Mouse (Mus musculus): ENCODE measurements around the gene Odf2.

Gene Odf2

DNA sequence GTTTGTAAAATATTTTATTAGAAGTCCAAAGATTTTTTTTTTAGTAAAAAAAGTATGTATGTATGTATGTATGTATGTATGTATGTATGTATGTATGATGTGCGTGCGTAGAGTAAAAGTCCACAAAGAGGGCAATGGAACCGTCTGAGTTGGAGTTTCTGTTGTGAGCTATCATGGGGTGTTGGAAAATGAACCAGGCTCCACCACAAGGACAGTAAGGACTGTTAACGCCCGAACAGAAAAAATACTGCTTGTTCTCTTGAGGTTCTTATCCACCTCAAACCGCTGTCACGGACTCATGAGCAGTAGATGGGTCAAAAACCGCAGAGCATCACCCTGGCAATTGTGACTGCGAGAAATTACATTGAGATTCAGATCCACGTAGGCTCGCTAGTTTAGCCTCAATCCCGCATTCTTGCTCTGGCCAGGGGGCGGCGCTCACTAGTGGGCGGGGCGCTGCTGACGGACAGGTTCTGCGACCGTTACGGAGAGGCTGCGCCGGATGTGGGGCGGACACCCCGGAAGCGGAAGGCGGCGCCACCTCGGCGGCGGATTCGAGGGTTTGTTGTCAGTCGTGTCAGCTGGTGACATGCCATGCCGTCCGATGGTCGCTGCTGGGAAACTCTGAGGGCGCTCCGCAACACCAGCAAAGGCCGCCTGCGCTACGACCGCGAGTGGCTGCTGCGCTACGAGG, 46.0 kb downstream of the Odf2 start, which contains the start of gene Gle1:
Gle1 (plus strand) TSS at position 521 of the 694 bp plus-strand sequence.
- in situ Hi-C loops (cut with MboI) = no loop called here

DNA sequence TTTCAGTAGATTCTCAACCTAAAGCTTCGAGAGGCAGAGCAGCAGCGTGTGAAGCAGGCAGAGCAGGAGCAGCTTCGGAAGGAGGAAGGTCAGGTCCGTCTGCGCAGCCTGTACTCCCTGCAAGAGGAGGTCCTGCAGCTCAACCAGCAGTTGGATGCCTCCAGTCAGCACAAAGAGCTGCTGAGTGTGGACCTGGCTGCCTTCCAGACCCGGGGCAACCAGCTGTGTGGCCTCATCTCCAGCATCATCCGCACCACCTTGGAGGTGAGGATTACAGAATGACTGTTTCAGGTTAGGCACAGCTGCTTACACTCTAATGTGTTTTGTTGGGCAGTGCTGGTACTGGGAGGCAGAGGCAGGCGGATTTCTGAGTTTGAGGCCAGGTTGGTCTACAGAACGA, 51.1 kb downstream of the Odf2 start:
- in situ Hi-C loops (cut with MboI) = no loop called here

DNA sequence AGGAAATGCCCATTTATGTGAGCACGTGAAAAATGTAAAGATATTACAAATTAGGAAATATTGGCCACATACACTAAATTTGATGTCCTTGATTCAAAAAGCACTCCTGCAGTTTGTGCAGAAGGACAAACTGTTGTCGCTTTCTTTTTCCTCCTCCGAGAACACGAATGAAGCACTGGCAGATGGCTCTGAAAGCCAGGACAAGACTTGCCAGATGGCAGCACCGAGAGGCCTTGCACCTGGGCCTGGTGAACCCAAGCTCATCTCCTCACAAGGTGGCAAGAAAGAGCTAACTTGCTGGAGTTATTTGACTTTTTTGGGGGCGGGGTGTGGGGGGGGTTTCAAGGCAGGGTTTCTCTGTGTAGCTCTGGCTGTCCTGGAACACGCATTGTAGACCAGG, 51.8 kb downstream of the Odf2 start:
- in situ Hi-C loops (cut with MboI) = no loop called here

DNA sequence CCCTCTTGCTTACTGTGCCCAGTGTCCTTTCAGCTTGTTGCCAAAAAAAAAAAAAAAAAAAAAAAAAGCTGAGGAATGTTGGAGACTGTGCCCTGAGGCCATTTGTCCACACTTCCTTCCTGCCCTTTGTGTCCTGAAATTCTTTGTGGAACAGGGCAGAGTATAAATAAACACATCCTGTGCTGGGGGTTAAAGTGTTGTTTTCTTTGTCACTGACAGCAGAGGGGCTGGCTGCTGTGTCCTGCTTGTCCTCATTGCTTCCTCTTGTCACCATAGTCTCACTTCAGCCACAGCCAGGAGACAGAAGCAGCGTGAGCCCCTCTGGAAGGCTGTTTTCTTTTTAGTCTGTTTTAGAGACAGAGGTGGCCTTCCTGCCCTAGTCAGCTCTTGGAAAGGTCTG, 55.7 kb downstream of the Odf2 start:
- in situ Hi-C loops (cut with MboI) = no loop called here

DNA sequence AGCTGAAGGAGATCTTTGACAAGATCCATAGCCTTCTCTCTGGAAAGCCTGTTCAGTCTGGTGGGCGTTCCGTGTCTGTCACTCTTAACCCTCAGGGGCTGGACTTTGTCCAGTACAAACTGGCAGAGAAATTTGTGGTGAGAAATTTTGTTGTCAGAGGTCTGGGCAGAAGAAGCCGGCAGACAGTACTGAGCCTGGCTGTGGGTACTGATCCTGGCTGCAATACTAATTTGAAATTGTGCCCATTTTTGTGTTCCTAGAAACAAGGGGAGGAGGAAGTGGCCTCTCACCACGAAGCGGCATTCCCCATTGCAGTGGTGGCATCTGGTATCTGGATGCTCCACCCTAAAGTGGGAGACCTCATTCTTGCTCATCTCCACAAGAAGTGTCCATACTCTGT, 59.9 kb downstream of the Odf2 start:
- in situ Hi-C loops (cut with MboI) = no loop called here

DNA sequence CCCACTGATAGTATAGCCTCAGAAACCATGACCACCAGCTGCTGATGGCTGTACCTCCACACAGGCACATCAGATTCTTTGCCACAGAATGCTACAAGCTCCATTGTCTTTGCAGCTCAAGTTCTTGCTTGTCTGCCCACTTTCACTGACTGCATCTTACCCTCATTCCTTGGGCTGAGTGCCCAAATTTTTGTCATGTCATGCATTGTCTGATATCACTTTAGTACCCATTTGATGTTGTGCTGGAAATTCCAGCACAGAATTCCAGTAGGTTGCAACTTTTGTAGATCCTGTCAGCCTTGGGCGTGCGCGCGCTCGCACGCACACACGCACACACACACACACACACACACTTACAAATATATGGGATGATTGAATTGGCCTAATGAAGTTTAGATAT, 72.2 kb downstream of the Odf2 start:
- in situ Hi-C loops (cut with MboI) = no loop called here

DNA sequence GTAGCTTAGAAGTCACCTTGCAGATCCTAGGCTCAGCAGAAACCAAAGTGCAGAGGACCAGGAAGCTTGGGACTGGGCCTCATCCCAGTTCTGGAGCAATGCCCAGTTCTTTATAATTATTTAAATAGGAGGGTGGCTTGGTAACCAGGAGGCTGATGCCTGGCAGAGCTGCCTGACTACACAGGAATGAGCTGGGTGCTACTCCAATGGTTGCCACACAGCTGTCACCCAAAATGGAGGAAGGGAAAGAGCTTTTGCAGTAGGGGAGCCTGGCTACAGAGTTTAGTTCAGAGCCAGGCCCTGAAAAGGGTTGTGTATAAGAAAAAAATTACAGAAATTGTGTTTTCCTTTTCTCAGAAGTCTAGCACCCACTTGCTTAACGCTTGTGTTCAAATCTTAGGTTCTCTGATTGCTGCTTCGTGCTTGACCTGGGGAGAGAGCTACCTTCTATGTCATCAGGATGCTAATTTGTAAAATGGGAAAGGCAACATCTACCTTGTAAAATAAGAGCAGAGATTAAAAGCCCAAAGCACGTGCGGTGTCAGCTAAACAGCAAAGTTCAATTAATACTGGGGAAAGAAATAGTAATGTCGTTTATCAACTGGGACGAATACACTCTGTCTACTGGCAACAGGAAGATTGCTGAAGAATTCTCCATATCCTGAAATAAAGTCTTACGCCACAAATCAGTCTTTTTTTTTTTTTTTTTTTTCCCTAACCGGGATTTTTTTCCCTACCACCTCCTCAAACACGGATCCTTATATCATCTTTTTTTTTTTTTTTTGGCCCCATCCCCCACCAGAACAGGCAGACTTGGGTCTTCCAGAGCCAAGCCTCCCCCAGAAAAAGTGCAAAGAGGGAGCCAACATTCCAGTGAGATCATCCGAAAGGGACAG, 75.6 kb downstream of the Odf2 start:
- in situ Hi-C loops (cut with MboI) = no loop called here

DNA sequence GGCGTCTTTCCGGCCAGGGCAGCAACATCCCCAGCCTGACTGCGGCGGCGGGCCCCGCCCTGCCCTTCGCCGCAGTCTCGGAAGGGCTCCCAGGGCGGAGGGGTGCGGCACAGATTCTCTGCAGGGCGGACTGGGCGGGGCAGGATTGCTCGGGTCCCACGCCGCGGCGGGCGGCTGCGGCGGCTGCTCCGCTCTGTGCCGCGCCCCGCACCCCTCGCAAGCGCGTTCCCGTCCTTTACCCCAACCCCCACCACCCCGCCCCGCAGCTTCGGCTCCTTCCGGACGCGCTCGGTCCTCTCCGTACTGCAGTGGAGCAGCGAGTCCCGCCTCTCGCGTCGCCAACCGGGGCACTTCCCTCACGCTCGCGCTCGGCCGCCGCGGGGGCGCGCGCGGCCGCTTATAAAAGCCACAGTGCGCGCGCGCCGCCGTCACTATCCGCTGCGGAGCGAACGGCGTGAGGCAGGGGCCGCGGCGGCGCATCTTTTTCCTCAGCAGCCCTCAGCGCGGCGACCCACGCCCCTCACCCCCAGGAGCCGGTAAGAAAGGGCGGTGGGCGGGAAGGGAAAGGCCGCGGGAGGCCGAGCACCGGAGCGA, 76.3 kb downstream of the Odf2 start, which contains the start of gene Sptan1:
Sptan1 (plus strand) TSS at position 311 of the 594 bp plus-strand sequence.
- in situ Hi-C loops (cut with MboI) = no loop called here

DNA sequence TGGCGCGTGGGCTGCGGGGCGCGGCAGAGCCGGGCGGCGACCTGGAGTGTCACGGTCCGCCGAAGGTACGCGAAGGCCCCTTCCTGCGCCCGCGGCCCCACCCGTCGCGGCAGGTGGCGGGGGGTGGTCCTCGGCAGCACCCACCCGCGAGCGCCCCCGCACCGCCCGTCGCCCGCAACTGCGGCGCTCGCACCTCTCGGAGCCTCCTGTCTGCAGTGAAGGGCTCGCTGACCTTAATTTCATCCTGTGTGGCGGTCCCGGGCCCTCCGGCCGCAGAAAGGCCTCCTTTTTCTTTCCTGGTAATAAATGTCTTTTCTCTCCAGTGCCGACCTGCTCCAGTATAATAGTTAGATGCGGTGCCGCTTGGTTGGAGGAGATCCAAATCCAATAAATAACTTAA, 76.9 kb downstream of the Odf2 start:
- in situ Hi-C loops (cut with MboI) = no loop called here

DNA sequence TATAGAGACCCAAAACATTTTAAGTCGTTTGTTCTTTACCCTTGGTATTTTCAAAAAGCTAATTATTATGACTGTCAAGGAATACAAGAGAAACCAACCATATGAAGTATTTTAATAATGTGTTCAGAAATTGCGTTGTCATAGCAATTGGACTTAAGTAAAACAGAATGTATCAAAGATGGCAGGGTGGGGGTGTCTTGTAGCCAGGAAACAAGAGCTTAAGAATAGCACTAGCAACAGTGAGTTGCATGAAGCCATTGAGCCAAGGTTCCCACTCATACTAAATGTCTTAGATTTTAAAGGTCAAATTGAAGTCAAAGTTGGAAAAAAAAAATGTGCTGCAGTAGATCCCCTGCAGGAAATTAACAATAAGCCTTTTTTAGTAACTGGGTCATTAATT, 77.8 kb downstream of the Odf2 start:
- in situ Hi-C loops (cut with MboI) = no loop called here

DNA sequence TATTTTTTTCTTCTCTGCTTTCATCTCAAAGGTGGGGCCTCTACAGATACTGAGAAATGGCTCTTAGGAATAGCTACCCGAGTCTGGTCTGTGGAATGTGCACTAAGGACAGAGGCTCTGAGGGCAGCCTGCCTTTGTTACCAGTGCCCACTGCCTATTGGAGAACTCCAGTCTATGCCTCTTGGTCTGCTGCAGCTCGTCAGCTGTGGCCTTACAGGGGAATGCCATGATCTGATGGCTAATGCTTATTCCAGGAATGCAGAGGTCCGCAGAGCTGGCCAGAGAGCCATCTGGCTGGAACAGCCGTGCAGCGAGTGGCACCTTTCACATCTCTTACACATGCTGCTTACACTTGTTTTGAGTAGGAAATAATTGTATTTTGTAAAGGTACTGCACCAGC, 78.7 kb downstream of the Odf2 start:
- in situ Hi-C loops (cut with MboI) = no loop called here

DNA sequence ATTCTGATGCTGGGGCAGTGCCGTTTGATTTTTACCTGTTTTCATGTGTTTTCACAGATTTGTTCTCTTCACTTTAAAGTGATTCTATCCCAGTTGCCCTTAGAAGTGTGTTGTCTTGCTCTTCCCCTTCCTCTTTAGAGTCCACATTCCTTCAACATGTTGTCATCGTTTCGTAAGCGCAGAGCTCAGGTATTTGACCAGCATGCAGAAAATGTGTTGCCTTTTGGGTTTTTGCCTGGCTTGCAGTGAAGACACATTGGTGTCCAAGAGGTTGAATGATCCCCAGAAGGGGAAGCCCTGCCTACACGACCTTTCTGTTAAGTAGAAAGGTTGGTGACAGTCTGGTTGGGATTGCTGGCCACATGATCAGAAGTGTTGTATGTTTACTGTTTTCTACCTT, 79.6 kb downstream of the Odf2 start:
- in situ Hi-C loops (cut with MboI) = no loop called here

DNA sequence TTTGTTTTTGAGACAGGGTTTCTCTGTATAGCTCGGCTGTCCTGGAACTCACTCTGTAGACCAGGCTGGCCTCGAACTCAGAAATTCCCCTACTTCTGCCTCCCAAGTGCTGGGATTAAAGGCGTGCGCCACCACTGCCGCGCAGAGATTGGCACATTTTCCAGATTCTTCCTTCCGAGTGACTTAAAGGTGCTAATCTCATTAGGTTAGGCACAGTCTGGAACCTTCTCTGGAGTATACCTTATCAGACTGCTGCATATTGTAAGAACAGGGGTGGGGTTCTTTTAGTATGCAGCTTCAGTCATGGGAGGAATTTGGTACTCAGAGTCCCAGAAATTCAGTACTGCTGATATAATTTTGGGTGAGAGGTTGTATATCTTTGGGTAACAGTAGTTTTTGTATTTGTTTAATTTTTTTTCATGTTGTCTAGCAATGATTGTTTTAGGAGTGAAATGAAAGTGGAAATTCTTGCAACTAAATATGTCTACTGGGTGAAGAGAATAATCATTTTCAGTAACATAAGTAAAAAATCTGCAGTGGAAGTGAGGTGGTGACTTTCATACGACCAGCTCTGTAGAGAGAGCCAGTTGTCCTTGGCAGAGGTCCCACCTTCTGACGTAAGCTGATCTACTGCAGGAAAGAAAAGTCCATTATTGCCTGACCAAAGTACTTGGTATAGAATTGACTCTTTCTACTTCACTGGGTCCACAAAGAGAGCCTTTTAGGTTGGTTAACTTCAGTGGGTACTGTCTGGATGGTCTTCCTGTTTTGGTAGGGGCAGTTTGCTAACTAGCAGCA, 83.0 kb downstream of the Odf2 start:
- in situ Hi-C loops (cut with MboI) = no loop called here

DNA sequence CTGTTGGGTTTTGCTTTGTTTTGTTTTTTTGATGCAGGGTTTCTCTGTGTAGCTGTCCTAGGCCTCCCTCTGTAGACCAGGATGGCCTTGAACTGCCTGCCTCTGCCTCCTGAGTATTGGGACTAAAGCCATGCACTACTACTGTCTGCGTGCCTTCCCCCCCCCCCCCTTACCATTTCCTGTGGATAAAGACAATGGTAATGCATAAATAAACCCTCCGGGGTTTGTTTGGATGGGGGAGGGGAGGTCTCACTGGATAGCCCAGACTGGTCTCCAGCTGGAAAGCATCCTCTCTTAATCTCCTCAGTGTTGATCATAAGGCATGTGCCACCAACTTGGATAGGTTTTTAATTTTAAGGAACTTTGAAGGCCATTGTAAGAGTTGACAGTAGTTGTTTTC, 84.5 kb downstream of the Odf2 start:
- in situ Hi-C loops (cut with MboI) = no loop called here

DNA sequence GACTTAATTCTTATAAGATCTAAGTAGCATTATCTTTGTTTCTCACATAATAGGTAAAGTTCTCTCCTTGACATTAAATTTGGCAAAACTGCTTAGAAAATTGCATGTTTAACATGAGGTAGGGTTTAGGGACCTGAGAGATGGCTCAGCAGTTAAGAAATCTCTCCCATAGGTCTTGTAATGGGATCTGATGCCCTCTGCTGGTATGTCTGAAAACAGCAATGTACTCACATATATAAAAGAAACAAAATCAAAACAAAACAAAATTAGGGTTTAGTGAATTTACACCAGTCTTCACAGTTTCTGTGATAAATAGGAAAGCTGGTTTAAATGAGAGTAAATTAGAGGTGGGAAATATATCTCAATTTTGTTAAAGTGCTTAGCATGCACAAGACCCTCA, 88.3 kb downstream of the Odf2 start:
- in situ Hi-C loops (cut with MboI) = no loop called here

DNA sequence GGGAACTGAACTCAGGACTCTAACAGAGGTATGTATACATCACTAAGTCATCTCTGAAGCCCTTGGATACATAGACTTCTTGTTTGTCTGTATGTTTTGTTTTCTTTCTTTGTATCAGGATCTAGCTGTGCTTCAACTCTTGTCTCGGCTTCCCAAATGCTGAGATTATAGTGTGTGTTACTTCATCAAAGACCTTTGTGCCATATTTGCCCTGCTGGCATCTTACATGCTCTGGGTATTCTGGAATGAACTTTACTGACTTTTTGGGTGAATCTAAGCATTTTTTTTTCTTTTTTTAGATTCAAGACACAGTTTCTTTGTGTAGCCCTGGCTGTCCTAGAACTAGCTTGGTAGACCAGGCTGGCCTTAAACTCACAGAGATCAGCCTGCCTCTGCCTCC, 91.6 kb downstream of the Odf2 start:
- in situ Hi-C loops (cut with MboI) = no loop called here

Measured in mature B cell (primary cell).